Mouse (Mus musculus) spleen, adult 2 months (tissue): ENCODE measurements around the gene Anxa5.

Experiments
- CTCF ChIP-seq: fragments of 200-500 bp; IDR thresholded peaks from 2 replicates; pipeline ENCODE4 v1.5.1; 2011; ENCODE audit warnings: mild to moderate bottlenecking, inconsistent platforms; ENCODE audit not compliant: insufficient read depth, insufficient read length, insufficient replicate concordance; ENCODE audit errors: extremely low read depth
- POLR2A ChIP-seq: fragments of 200-500 bp; IDR thresholded peaks from 2 replicates; pipeline ENCODE4 v1.6.1; 2011; ENCODE audit warnings: low read depth, low read length, inconsistent platforms

DNA sequence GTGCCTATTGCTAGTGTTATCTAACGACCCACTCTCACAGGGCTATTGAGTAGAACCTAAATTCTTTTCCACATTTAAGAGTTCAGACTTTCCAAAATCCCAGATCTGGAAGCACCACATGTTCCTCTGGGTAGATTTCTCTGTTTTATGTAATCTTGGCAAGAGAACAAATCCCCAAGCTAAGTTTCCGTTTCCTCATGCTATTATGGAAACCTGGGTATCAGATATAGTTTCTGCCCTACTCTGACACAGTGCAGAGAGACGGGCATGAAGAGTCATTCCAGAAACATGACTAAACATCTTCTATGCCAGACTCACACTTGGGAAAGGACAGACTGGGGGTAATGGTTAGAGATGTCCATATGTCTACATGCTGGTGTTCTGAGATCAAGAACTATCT, 48.8 kb upstream of the Anxa5 start:
- TF ChIP-seq CTCF, result no peak
- TF ChIP-seq POLR2A, result no peak
